Mouse (Mus musculus) Patski (cell line): ENCODE measurements at regions not wholly inside any gene's neighbourhood (a gene's known extent, or its start where the extent isn't known, plus 50 kb on each side); places are given as distances from the start of the nearest gene placed in this dataset.

Experiments used
- ATAC-seq: fragments of 100-300 bp; one replicate; pipeline ENCODE4 v1.8.0; 2021
- CTCF ChIA-PET: fragments of 350-600 bp; sonication (Branson Sonifier 250); formaldehyde crosslinking; loops from one replicate; lab custom pipeline; 2022; ENCODE audit warnings: inconsistent platforms; lab: Charles Lee
- POLR2A ChIA-PET: fragments of 350-600 bp; sonication (Branson Sonifier 250); formaldehyde crosslinking; loops from one replicate; lab custom pipeline; 2022; ENCODE audit warnings: antibody characterized with exemption, inconsistent platforms; lab: Charles Lee
- DNase-seq: peaks from one replicate; pipeline ENCODE4 v3.0.0-alpha.2; 2011; ENCODE audit warnings: low read depth, low spot score
- H3K27me3 ChIP-seq: fragments of 371-371 bp; one replicate; pipeline ENCODE4 v1.5.1; 2021
- CTCF ChIP-seq: fragments of 100-300 bp; IDR thresholded peaks from one replicate; pipeline ENCODE4 v1.5.1; 2021
- in situ Hi-C: fragments of 300-500 bp; cut with MboI; formaldehyde crosslinking; loops from 3 replicates; pipeline ENCODE4 v1.11.1; 2018; ENCODE audit warnings: low pct_unique_long_range_greater_than_20kb, mixed read lengths

DNA sequence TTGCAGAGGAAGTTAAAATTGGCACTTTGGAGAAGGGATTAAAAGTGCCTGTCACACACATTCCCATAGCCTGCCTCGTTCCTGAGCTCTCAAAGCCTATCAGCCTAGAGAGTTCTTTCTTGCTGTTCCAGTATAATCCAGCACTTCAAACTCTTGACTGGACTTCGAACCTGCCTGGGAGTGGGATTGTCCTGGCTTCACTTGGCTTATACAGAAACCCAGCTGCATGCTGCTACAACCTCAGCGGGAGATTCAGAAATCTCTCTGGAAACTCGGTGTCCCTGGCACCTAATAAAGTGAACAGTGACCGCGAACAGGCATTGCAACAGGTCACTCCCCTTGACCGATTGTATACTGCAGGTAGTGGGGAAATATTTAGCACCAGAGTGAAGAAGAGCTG, 149.1 kb upstream of the Mast4 start:
- POLR2A ChIA-PET: no interaction called here
- no peak for TF ChIP-seq CTCF
- DNase-seq (no peak), ATAC-seq (no peak)
- peaks cover 56% of the 10 kb centered on the region for H3K27me3 ChIP-seq
- in situ Hi-C loops: no loop called here
- CTCF ChIA-PET: no interaction called here

DNA sequence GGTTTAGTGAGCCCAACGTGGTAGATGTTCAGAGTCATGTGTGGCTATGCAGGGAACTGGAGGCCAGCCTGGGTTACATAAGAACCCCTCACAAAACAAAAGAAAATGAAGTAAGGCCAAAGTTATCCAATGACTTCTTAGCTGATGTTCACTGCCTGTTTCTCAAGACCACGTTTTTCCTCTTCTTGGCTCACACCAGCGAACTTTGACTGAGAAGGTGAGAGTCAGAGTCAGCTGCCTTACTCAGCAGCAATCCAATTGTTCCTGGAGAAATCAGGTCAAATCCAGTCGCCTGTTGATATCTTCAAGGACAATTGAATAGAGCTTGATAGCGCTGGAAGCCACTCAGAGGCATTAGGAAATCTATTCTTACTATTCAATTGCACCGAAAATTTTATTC, 142.0 kb upstream of the Mast4 start:
- CTCF ChIA-PET: no interaction called here
- POLR2A ChIA-PET: no interaction called here
- TF ChIP-seq CTCF: no peak
- ATAC-seq (no peak), DNase-seq (no peak)
- in situ Hi-C loops: no loop called here
- peaks cover 56% of the 10 kb centered on the region for H3K27me3 ChIP-seq

DNA sequence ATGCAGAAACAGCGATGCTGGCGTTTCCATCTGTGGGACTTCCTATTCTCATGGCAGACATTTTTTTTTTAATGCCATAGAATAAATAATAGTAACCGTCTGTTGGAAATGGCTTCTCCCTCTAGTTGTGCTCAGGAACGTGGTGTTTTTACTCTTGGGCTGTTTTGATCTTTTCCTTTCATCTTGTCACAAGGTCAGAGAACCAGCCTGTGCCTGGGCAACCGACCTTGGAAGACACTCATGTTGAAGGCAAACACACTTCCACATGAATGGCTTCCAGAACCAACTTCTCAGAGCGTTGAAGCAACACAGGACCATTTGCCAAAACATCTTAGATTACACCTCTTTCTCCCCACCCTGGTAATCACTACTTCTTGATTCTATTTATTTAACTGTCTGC, 137.9 kb upstream of the Mast4 start:
- ChIA-PET POLR2A (no interaction called here), CTCF (no interaction called here)
- no peak for ATAC-seq
- no peak for TF ChIP-seq CTCF
- DNase-seq: no peak
- in situ Hi-C loops: no loop called here
- peaks cover 24% of the 10 kb centered on the region for H3K27me3 ChIP-seq

DNA sequence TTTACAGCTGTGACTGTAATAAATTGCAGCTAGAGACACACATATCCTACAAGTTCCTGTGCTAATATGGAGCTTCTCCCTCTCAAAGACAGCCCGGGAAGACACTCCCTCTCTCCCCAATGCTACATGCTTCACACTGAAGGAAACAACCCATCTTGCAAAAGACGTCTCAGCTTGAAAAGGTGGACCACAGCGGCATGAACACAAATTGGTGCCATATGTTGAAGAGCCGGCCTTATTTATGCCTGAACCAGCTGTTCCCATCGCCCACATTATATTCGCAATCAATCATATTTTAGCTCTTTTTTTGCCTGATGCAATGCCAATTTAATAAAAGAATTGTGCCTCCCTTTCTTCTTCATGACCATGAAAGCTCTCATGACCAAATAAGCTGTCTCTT, 135.8 kb upstream of the Mast4 start:
- DNase-seq: no peak
- TF ChIP-seq CTCF: no peak
- ChIA-PET CTCF (no interaction called here), POLR2A (interaction anchor here (0.9 to 1.4 kb wide), 2 partner anchors 11 to 19 kb away, joined by 3 to 5 read pairs; no protein-coding TSS in a partner anchor)
- ATAC-seq: no peak
- peaks cover 39% of the 10 kb centered on the region for H3K27me3 ChIP-seq
- in situ Hi-C loops: no loop called here

DNA sequence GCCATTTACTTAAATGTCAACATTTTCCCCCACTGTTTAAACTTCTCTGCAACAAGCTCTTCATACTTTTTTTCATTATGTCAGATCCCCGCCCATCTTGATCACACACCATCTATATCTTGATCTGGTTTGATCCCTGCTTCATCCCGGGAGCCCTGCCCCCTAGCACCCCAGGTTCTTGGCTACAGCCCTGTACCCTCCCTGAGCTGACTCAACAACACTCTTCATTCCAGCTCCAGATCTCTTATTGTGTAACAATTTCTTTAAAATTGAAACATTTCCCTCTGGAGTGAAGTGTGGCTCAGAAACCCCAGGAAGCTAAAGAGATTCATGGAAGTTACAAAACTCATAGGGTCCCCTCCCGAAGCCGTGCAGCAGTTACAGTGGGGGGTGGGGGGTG, 126.2 kb upstream of the Mast4 start:
- DNase-seq (no peak), ATAC-seq (no peak)
- in situ Hi-C loops: no loop called here
- peaks cover 62% of the 10 kb centered on the region for H3K27me3 ChIP-seq
- CTCF ChIA-PET: interaction anchor here (1.0 kb wide), 1 partner anchor 11 kb away, joined by 3 read pairs; no protein-coding TSS in a partner anchor
- no peak for TF ChIP-seq CTCF
- POLR2A ChIA-PET: no interaction called here

DNA sequence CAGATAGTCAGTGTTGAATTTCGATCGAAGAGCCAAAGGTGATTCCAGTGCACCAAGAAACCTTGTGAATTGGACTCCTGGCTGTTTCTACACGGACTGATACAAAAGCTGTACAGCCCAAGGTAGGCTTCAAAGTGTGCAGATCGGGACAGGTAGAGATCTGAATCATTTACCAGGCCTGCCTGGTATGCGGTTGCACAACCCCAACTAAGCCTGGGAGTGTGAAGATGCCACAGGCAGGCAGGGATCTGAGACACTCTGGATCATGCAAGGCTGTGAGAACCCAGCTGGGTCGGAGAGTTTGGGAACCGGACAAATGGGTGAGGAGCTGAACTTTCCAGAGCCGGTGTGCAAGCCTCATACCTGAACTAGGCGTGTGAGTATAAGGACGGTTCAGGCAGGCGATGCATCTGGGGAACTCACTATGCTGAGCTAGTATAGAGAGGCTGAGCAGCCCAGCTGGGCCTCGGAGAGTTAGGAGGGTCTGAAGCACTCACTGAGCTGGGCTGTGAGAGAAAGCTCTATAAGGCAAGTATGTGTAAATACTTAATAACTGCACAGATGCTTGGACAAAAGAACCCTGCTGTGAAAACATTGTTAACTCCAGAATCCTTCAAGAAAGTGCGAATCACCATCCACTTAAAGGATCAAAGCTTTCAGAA, 125.3 kb upstream of the Mast4 start:
- H3K27me3 ChIP-seq: peaks cover 59% of the 10 kb centered on the region
- no peak for TF ChIP-seq CTCF
- ChIA-PET CTCF (interaction anchor here (1.0 kb wide), 1 partner anchor 10 kb away, joined by 3 read pairs; no protein-coding TSS in a partner anchor), POLR2A (interaction anchor here (1.1 kb wide), 1 partner anchor 11 kb away, joined by 5 read pairs; no protein-coding TSS in a partner anchor)
- no peak for ATAC-seq
- no peak for DNase-seq
- in situ Hi-C loops: no loop called here

DNA sequence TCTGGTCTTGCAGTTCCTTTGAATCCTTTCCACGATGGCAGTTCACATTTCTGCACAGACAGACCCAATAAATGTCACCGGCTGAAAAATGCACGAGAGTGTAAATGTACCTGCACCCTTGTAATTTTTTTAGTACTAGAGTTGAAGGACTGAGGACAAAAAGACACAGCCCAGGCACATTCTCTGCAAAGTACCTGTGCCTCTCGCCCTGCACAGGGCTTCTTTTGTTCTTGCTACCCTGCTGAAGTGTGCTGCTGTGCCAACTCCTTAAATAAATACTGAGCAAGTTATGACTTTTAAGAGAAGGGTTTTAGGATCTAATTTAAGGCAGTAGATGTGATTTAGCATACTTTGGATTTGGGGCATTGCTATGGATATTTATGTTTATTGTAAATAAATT, 118.5 kb upstream of the Mast4 start:
- POLR2A ChIA-PET: no interaction called here
- in situ Hi-C loops: no loop called here
- no peak for DNase-seq
- TF ChIP-seq CTCF: no peak
- ATAC-seq: no peak
- peaks cover 68% of the 10 kb centered on the region for H3K27me3 ChIP-seq
- CTCF ChIA-PET: no interaction called here

DNA sequence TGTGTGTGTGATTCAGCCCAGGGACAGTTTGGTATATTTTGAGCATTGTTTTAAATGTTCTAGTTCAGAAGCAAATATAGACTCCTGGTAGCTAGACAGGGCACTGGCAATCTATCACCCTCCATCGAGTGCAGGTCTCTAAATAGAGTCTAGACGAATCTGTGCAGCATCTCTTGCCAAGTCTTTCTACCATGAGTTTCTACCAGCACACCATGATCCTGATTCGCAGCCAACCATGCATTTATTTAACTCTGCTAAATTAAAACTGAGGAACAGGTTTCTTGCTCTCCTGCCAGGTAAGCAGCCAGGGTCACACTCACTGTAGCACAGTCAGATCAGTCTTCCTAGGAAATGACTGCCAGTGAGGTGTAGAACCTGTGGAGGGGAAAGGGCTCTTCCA, 96.3 kb upstream of the Mast4 start:
- ChIA-PET POLR2A (no interaction called here), CTCF (no interaction called here)
- ATAC-seq (no peak), DNase-seq (no peak)
- in situ Hi-C loops: no loop called here
- H3K27me3 ChIP-seq: peaks cover 29% of the 10 kb centered on the region
- TF ChIP-seq CTCF: no peak

DNA sequence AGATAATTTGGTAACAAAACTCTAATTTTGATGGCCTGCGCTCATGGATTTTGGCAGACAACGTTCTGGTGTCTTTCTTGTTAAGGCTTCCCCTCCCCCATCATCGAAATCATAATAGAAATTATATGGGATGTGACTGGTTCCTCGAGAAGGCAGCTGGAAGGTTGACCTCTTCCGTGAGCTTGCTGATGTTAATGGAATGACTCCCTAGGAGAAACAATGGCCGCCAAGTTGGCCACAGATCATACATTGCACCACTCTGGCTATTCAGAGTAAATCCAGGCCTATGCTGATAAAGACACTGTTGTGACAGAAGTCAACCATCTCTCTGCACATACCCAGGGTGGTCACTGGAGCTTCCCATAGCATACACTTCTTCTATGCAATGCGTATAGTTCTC, 89.7 kb upstream of the Mast4 start:
- in situ Hi-C loops: no loop called here
- ATAC-seq (no peak), DNase-seq (no peak)
- no peak for TF ChIP-seq CTCF
- ChIA-PET POLR2A (interaction anchor here (1.9 kb wide), 1 partner anchor 10 kb away, joined by 5 read pairs; no protein-coding TSS in a partner anchor), CTCF (interaction anchor here (1.5 kb wide), 1 partner anchor 48 kb away, joined by 3 read pairs; no protein-coding TSS in a partner anchor)
- peaks cover 26% of the 10 kb centered on the region for H3K27me3 ChIP-seq

DNA sequence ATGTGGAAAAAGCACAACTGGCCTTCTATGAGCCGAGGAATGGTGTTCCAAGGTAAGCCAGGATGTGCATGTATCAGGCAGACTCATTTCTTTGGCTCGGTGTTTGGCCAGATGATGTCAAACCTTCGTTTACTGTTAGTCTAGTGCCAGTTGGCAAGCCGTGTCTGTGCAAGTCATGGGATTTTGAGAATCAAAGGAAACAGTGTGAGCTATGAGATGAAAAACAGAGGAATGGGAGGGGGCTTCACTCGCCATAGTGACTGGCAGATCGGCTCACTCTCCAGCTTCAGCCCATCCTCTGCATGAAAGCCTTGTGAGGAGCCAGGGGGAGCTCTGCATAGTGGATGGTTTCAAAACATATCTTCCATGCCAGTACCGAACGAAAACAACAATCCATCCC, 89.1 kb upstream of the Mast4 start:
- peaks cover 26% of the 10 kb centered on the region for H3K27me3 ChIP-seq
- ChIA-PET POLR2A (interaction anchor here (1.9 kb wide), 1 partner anchor 10 kb away, joined by 5 read pairs; no protein-coding TSS in a partner anchor), CTCF (interaction anchor here (1.5 kb wide), 1 partner anchor 47 kb away, joined by 3 read pairs; no protein-coding TSS in a partner anchor)
- ATAC-seq (no peak), DNase-seq (no peak)
- TF ChIP-seq CTCF: no peak
- in situ Hi-C loops: no loop called here

DNA sequence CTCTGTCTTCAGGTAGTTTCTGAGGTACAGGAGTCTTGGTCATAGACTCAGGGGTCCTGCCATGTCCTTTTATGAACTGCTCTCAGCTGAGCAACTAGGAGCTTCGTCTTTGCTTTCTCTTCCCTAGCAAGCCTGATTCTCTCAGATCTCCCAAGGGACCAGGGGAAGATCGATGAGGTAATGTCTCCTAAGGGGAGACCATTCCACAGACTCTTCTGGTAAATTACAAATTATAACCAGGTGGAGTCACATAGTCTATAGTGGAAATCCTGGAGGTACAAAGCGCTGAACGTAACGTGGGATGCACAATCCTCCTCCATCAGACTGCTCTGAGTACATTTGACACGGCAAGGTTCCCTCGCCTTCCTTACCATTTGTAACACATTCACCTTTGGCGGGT, 88.7 kb upstream of the Mast4 start:
- ChIA-PET CTCF (no interaction called here), POLR2A (interaction anchor here (1.9 kb wide), 1 partner anchor 9 kb away, joined by 5 read pairs; no protein-coding TSS in a partner anchor)
- ATAC-seq (no peak), DNase-seq (no peak)
- in situ Hi-C loops: no loop called here
- TF ChIP-seq CTCF: no peak
- peaks cover 26% of the 10 kb centered on the region for H3K27me3 ChIP-seq
